Mouse (Mus musculus) ES-E14 (cell line): ENCODE data around the gene Bclaf1. TPM values are rescaled to one million over a fixed set of nuclear protein-coding genes. Genes with fewer than 3 reads are reported as not detected.

Source experiments
- DNase-seq: peaks from one replicate; pipeline ENCODE4 v3.0.0-alpha.2; 2013; ENCODE audit warnings: low read depth, low spot score
- H3K27ac ChIP-seq: 2 replicates; pipeline ENCODE4 v1.5.1; 2012; ENCODE audit warnings: low read depth, mild to moderate bottlenecking, low read length, moderate library complexity, mixed read lengths; ENCODE audit not compliant: poor library complexity, insufficient read depth, severe bottlenecking
- H3K36me3 ChIP-seq: 2 replicates; pipeline ENCODE4 v1.6.1; 2012; ENCODE audit warnings: mild to moderate bottlenecking, low read length, moderate library complexity, mixed read lengths; ENCODE audit not compliant: control insufficient read depth, poor library complexity, insufficient read depth, severe bottlenecking
- H3K4me1 ChIP-seq, 2 experiments: fragments of 150-350 bp in 1 of 2; sonication (generic) in 1 of 2; 2 replicates each; pipeline ENCODE4 v1.6.1; 2012; ENCODE audit warnings: low read length in 2 of 2, mild to moderate bottlenecking in 1 of 2, mixed read lengths in 1 of 2; ENCODE audit not compliant: control insufficient read depth in 2 of 2, insufficient read depth in 2 of 2, poor library complexity in 1 of 2
- H3K4me3 ChIP-seq, 2 experiments: fragments of 150-350 bp in 1 of 2; sonication (generic) in 1 of 2; 2 replicates each; pipeline ENCODE4 v1.5.1; 2012; ENCODE audit warnings: low read length in 2 of 2, low read depth in 1 of 2, mild to moderate bottlenecking in 1 of 2, mixed read lengths in 1 of 2; ENCODE audit not compliant: insufficient read depth in 1 of 2, poor library complexity in 1 of 2, severe bottlenecking in 1 of 2
- H3K9ac ChIP-seq: 2 replicates; pipeline ENCODE4 v1.6.1; 2012; ENCODE audit warnings: low read depth, mild to moderate bottlenecking, low read length, mixed read lengths; ENCODE audit not compliant: poor library complexity, insufficient read depth, severe bottlenecking
- H3K9me3 ChIP-seq: fragments of 150-350 bp; sonication (generic); 2 replicates; pipeline ENCODE4 v1.6.1; 2012; ENCODE audit warnings: low read depth, mild to moderate bottlenecking, low read length; ENCODE audit not compliant: control insufficient read depth, insufficient read depth
- CHD2 ChIP-seq: IDR thresholded peaks from 2 replicates; pipeline ENCODE4 v1.6.1; 2014; ENCODE audit warnings: mild to moderate bottlenecking, low read depth, low read length, inconsistent platforms
- HCFC1 ChIP-seq: IDR thresholded peaks from 2 replicates; pipeline ENCODE4 v1.6.1; 2012; ENCODE audit warnings: low read length, inconsistent platforms, borderline replicate concordance; ENCODE audit not compliant: insufficient read depth
- MAFK ChIP-seq: IDR thresholded peaks from 2 replicates; pipeline ENCODE4 v1.6.1; 2014; ENCODE audit warnings: mild to moderate bottlenecking, low read depth, low read length, inconsistent platforms; ENCODE audit not compliant: insufficient read depth
- ZC3H11A ChIP-seq: IDR thresholded peaks from 2 replicates; pipeline ENCODE4 v1.6.1; 2012; ENCODE audit warnings: low read depth, mild to moderate bottlenecking, inconsistent platforms, low read length, borderline replicate concordance
- ZNF384 ChIP-seq: IDR thresholded peaks from 2 replicates; pipeline ENCODE4 v1.6.1; 2012; ENCODE audit warnings: low read depth, low read length, inconsistent platforms
- in situ Hi-C, 2 experiments: fragments of 600-800 bp; cut with MboI; formaldehyde crosslinking; loops; one replicate each; pipeline ENCODE4 v1.15.1; 2025; ENCODE audit warnings: low sequenced_read_pairs in 2 of 2, inconsistent platforms in 1 of 2; ENCODE audit not compliant: unreplicated experiment in 2 of 2
- total RNA-seq: library from RNA; depleted of rRNA; stranded (reverse); fragments of 300-350 nt; gene quantifications from 2 replicates; pipeline ENCODE4 v1.2.3, GENCODE M21; 2012

Bclaf1 gene
- total RNA-seq, 1 experiment = 174 TPM

DNA sequence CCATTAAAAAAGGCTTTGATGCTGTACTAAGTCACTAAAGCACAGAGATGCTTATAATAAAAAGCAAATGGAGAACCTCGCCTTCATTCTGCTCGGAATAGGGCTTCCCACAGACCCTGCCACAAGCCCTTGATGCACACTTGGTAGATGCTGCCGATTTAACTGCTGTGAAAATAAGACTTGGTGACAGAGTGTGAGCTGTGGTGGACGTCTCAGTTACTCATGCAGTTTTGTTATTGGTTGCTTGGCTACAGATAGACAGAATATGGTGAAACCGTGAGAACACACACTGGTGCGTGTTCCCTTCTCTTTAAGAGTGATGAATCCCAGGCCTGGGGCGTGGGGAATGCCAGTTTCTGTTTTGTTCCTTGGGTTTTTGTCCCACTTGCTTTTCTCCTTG lies 43.3 kb upstream of the Bclaf1 start:
- no peak overlapping the region for H3K27ac ChIP-seq
- H3K36me3 ChIP-seq = peaks cover 20% of the 10 kb centered on the region
- peaks cover 0 to 4% of the 10 kb centered on the region in 2 experiments; a peak in 2 of 4 replicates for H3K4me1 ChIP-seq
- no peaks in the 10 kb centered on the region for H3K9me3 ChIP-seq
- in situ Hi-C loops = no loop called here
- H3K4me3 ChIP-seq = no peak overlapping the region
- no peak overlapping the region for H3K9ac ChIP-seq
- TF ChIP-seq HCFC1 (no peak), ZC3H11A (no peak), MAFK (no peak), ZNF384 (no peak), CHD2 (no peak)
- no peak for DNase-seq

DNA sequence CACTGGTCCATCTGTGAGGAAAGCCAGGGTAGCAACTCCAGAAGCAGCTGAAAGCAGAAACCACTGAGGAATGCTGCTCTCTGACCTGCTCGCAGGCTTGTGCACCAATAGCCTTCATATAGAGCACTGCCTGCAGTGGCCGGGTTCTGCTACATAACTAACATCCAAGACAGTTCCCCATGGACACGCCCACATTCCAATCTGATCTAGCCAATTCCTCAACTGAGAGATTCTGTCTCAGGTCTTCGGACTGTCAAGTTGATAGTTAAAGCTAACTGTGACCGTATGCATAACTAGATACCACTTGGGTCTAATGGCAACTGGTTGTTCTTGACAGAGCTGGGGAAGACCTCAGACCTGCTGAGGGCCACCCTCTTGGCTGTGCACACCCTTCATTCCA lies 39.9 kb upstream of the Bclaf1 start:
- no peak for DNase-seq
- TF ChIP-seq ZNF384 = no peak
- no peak for TF ChIP-seq CHD2
- no peak for TF ChIP-seq HCFC1
- no peak for TF ChIP-seq MAFK
- no peak for TF ChIP-seq ZC3H11A
- H3K9me3 ChIP-seq = no peaks in the 10 kb centered on the region

DNA sequence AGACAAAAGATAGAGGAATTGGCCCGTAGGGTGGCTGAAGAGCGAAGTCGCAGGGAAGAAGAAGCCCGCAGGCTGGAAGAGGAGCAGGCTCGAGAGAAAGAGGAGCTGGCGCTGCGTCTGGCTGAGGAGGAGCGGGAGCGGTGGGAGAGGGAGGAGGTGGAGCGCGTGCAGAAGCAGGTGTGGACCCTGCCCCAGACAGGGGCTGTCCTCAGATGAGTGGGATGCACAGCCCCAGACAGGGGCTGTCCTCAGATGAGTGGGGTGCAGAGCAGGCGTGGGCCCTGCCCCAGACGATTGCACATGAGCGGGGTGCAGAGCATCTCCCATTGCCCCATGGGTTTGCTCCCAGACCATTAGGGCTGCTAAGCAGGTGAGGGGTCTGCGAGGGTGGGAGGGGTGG lies 39.0 kb upstream of the Bclaf1 start:
- Histone ChIP-seq H3K9me3 (no peaks in the 10 kb centered on the region), H3K27ac (no peak overlapping the region), H3K4me3 (peak overlapping the region in 1 of 2 experiments; percentile 9; a peak in 1 of 4 replicates), H3K36me3 (peaks cover 20% of the 10 kb centered on the region), H3K4me1 (peaks cover 0 to 4% of the 10 kb centered on the region in 2 experiments; a peak in 2 of 4 replicates), H3K9ac (peak overlapping the region; percentile 19; the same call in 1 of the 2 replicates)
- TF ChIP-seq HCFC1 = no peak
- no peak for TF ChIP-seq ZNF384
- no peak for TF ChIP-seq ZC3H11A
- TF ChIP-seq CHD2 = no peak
- no peak for TF ChIP-seq MAFK
- no peak for DNase-seq
- in situ Hi-C loops = no loop called here

More for the DNA sequence above, 39.9 kb upstream of the Bclaf1 start:
- H3K4me3 ChIP-seq = no peak overlapping the region
- H3K27ac ChIP-seq = no peak overlapping the region
- in situ Hi-C loops = no loop called here
- H3K9ac ChIP-seq = no peak overlapping the region
- peaks cover 0 to 4% of the 10 kb centered on the region in 2 experiments; a peak in 2 of 4 replicates for H3K4me1 ChIP-seq
- peaks cover 21% of the 10 kb centered on the region for H3K36me3 ChIP-seq

DNA sequence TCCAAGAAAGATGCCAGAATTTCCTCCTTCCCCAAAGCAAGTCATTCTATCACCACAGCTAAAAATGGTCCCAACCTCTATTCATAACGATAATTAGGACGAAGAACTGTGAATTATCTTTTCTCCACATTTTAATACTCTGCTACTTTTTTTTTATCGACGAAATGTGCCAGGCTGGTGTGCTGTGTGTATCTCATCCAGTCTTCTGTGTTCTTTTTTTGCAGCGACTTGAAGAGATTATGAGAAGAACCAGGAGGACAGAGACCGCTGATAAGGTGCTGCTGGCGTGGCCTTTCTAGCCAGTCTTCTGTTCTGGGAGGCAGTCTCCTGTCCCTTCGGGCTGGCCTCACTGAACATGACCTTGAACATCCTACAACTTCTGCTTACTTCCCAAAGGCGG lies 38.2 kb upstream of the Bclaf1 start:
- in situ Hi-C loops = no loop called here
- Histone ChIP-seq H3K9me3 (no peaks in the 10 kb centered on the region), H3K9ac (no peak overlapping the region), H3K4me3 (no peak overlapping the region), H3K36me3 (peaks cover 24% of the 10 kb centered on the region), H3K4me1 (peaks cover 0 to 4% of the 10 kb centered on the region in 2 experiments; a peak in 2 of 4 replicates), H3K27ac (no peak overlapping the region)
- TF ChIP-seq HCFC1 = no peak
- DNase-seq = no peak

GRCm38 (mm10) chr10:20281456-20281855 lies 30.8 kb upstream of the Bclaf1 start:
- Histone ChIP-seq H3K9ac (no peak overlapping the region), H3K4me3 (no peak overlapping the region), H3K4me1 (peaks cover 5 to 11% of the 10 kb centered on the region in 2 experiments; a peak in 3 of 4 replicates), H3K36me3 (peaks cover 12% of the 10 kb centered on the region; the same call in 1 of the 2 replicates), H3K9me3 (no peaks in the 10 kb centered on the region), H3K27ac (no peak overlapping the region)
- no peak for DNase-seq
- in situ Hi-C loops = no loop called here
- TF ChIP-seq MAFK (no peak), HCFC1 (no peak), CHD2 (no peak), ZNF384 (no peak), ZC3H11A (no peak)
